Mouse (Mus musculus): ENCODE results near the gene Plekhm3.
"Not testable (repeated sequence)": the region's sequence is repeated elsewhere in the genome, so short reads cannot be mapped to it uniquely, and the experiment has no call there.

Plekhm3 gene

GRCm38 (mm10) chr1:64956479-64956961, at the start of gene Plekhm3:
Gene Plekhm3 (minus strand): TSS chr1:64956824.
- DNase-seq = peak; percentile 79 to 86

GRCm38 (mm10) chr1:65005575-65005974, 49.0 kb upstream of the Plekhm3 start:
- DNase-seq = no peak

- DNase-seq = no peak
Measured at GRCm38 (mm10) chr1:65004526-65004925, 47.9 kb upstream of the Plekhm3 start.

- DNase-seq = no peak
Measured at GRCm38 (mm10) chr1:64993206-64993605, 36.6 kb upstream of the Plekhm3 start.

GRCm38 (mm10) chr1:64988176-64988575, 31.6 kb upstream of the Plekhm3 start:
- no peak for DNase-seq

GRCm38 (mm10) chr1:64986120-64986519, 29.5 kb upstream of the Plekhm3 start:
- DNase-seq = peak; percentile 44 to 79

GRCm38 (mm10) chr1:64983247-64983646, 26.6 kb upstream of the Plekhm3 start:
- no peak for DNase-seq

- no peak for DNase-seq
Measured at GRCm38 (mm10) chr1:64978321-64978799, 21.7 kb upstream of the Plekhm3 start.

GRCm38 (mm10) chr1:64975346-64975745, 18.7 kb upstream of the Plekhm3 start:
- DNase-seq = no peak

GRCm38 (mm10) chr1:64970685-64971084, 14.1 kb upstream of the Plekhm3 start:
- peak; percentile 6 to 14 for DNase-seq

- no peak for DNase-seq
Measured at GRCm38 (mm10) chr1:64957021-64957489, 431 bp upstream of the Plekhm3 start.

GRCm38 (mm10) chr1:64954786-64955185, 1.8 kb downstream of the Plekhm3 start:
- DNase-seq = not testable (repeated sequence)

- DNase-seq = no peak
Measured at GRCm38 (mm10) chr1:64950271-64950670, 6.4 kb downstream of the Plekhm3 start.

- DNase-seq = no peak
Measured at GRCm38 (mm10) chr1:64949377-64949776, 7.2 kb downstream of the Plekhm3 start.

- no peak for DNase-seq
Measured at GRCm38 (mm10) chr1:64946106-64946505, 10.5 kb downstream of the Plekhm3 start.

GRCm38 (mm10) chr1:64945214-64945785, 11.3 kb downstream of the Plekhm3 start:
- no peak for DNase-seq

GRCm38 (mm10) chr1:64944746-64945145, 11.9 kb downstream of the Plekhm3 start:
- no peak for DNase-seq

GRCm38 (mm10) chr1:64942006-64942755, 14.4 kb downstream of the Plekhm3 start:
- no peak for DNase-seq

GRCm38 (mm10) chr1:64938907-64939306, 17.7 kb downstream of the Plekhm3 start:
- DNase-seq = no peak

GRCm38 (mm10) chr1:64937692-64938091, 18.9 kb downstream of the Plekhm3 start:
- DNase-seq = no peak

- no peak for DNase-seq
Measured at GRCm38 (mm10) chr1:64932921-64933320, 23.7 kb downstream of the Plekhm3 start.

- DNase-seq = no peak
Measured at GRCm38 (mm10) chr1:64930124-64930523, 26.5 kb downstream of the Plekhm3 start.

GRCm38 (mm10) chr1:64929673-64930072, 27.0 kb downstream of the Plekhm3 start:
- no peak for DNase-seq

GRCm38 (mm10) chr1:64928542-64928941, 28.1 kb downstream of the Plekhm3 start:
- peak in 1 of 2 experiments; percentile 22 for DNase-seq

All from kidney, postnatal 36 days (tissue).